Mouse (Mus musculus) heart, adult 8-10 months (tissue): ENCODE data around the gene Kdm5a. TPM values are rescaled to one million over a fixed set of nuclear protein-coding genes. Genes with fewer than 3 reads are reported as not detected.

Experiments used
- DNase-seq: peaks from one replicate; pipeline ENCODE4 v3.0.0; 2022; ENCODE audit warnings: low spot score
- total RNA-seq, 4 experiments: library from RNA; stranded (reverse); gene quantifications; 2 replicates each; pipeline ENCODE4 v1.2.4; 2022

The Kdm5a gene
- 10 to 100 TPM; 24.9 to 31.2 (median 30.9) TPM for total RNA-seq

- peak; percentile 94 for DNase-seq
Observed at GRCm38 (mm10) chr6:120363688-120364522, at the start of gene Kdm5a, which contains the start of gene Ccdc77. Gene Kdm5a, plus strand, starts transcription at chr6:120364124. Gene Ccdc77, minus strand, starts transcription at chr6:120364374.

DNA sequence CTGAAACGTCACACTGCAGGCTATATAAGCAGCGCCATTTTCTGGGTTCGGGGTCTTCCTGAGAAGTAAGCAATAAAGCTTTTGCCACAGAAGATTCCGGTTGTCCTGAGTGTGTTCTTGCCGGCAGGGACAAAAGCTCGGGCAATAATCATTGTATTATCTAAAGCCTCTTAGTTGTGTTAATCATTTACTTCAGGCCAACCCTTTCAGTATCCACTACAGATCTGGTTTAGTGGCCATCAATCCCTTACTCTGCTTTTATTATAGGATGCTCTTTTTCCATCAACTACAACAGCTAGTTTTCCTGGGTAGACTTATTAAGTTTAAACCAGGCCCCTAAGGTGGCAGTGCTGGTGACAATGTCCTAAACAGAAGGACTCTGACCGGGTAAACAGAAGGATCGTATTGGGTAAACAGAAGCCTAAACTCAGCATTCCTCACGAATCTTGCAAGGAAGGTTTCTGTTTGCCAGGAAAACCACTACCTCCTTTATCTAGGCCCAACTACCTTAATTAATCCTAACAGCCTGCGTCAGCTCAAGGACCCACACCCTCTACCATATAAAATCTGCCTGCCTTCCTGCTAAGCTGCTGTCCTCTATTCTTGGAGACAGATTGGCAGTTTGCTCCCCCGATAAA lies 45.5 kb upstream of the Kdm5a start:
- DNase-seq: no peak

GRCm38 (mm10) chr6:120319129-120319528 lies 44.8 kb upstream of the Kdm5a start:
- DNase-seq: no peak

DNA sequence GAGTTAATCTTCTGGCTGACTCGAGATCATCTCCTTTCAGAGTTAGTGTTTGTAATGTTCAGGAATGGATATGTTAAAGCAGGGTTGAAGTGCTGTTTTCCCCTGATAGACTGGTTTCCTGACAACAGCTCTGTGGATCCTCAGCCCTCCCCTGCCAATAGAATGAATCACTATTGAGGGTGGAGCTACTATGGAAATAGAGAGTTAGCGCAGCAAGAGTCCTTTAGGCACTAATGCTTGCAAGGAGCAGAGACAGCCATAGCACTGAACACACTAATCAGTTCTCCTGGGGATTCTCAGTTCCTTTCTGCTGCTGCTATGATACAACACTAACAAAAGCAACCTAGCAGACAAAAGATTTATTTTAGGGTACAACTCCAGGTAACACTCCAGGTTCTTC lies 43.6 kb upstream of the Kdm5a start:
- no peak for DNase-seq

DNA sequence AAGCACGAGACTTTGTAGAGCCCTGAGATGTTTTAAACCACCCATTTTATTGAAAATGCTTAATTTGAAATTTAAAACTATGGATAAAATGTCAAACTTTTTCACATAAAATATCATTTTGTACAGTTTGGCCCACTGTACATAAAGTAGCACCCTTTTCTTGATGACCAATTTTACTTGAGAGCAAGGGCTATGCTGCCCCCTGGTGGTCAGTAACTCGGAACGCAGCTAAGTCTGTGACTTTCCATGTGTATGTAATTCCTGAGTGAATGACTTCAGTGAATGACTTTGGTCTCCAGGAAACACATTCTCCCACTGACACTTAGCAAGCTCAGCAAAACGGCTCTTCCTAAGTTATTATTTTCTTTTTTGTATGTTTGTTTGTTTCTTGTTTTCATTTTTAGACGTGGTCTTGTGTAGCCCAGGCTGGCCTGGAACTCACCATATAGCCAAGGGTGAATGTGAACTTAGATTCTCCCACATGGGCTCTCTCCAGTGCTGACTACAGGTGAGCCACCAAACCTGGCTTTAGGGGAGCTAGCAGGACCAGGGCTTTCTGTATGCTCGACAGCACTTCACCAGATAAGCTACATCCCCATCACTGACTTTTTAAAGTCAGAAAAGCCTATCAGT lies 39.5 kb upstream of the Kdm5a start:
- DNase-seq: peak; percentile 38

- DNase-seq: no peak
Observed at GRCm38 (mm10) chr6:120332351-120332750, 31.6 kb upstream of the Kdm5a start.

DNA sequence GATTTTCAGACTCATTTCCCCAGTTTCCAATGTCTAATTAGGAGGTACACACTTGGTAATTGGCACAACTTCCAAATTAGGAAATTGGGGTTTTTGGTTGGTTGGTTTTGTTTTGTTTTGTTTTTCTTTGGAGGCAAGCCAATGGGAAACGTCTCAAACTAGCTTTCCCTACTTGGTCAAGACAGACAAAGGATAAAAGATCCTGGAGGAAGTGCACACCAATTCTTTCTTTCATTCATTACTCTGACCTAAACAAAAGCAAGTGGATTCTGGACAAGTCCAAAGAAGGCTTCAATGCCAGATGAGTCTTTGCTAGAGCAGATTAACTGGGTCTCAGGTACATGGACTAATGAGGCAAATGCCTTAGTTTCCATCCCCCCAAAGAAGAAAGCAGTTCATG lies 19.9 kb upstream of the Kdm5a start:
- no peak for DNase-seq

GRCm38 (mm10) chr6:120349018-120349417 lies 14.9 kb upstream of the Kdm5a start:
- DNase-seq: no peak

- no peak for DNase-seq
Observed at GRCm38 (mm10) chr6:120356478-120356877, 7.4 kb upstream of the Kdm5a start.

- DNase-seq: peak; percentile 91
Observed at GRCm38 (mm10) chr6:120356951-120357945, 6.7 kb upstream of the Kdm5a start.

- no peak for DNase-seq
Observed at GRCm38 (mm10) chr6:120362124-120362523, 1.8 kb upstream of the Kdm5a start.

- DNase-seq: no peak
Observed at GRCm38 (mm10) chr6:120362774-120363687, 893 bp upstream of the Kdm5a start.

GRCm38 (mm10) chr6:120364523-120364905 lies 590 bp downstream of the Kdm5a start:
- no peak for DNase-seq

- DNase-seq: no peak
Observed at GRCm38 (mm10) chr6:120365051-120365450, 1.1 kb downstream of the Kdm5a start.

DNA sequence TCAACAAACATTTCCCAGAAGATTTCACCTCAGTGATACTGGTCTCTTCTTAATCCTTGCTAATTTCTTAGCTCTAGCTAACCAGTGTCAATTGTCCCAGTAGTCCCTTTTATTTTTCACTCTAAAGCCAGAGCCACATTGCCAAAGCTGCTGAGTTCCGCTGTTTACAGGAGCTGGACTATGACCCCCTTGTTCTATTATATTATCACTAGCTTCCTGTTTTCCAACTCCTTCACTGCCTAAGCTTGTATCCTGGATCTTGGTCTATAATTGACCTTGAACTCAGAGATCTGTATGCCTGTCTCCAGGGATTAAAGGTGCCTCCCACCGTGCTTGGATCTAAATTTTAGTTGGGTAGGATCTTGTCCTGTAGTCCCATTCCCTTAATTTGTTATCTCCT lies 12.8 kb downstream of the Kdm5a start:
- no peak for DNase-seq

GRCm38 (mm10) chr6:120390054-120390453 lies 26.1 kb downstream of the Kdm5a start:
- DNase-seq: no peak

DNA sequence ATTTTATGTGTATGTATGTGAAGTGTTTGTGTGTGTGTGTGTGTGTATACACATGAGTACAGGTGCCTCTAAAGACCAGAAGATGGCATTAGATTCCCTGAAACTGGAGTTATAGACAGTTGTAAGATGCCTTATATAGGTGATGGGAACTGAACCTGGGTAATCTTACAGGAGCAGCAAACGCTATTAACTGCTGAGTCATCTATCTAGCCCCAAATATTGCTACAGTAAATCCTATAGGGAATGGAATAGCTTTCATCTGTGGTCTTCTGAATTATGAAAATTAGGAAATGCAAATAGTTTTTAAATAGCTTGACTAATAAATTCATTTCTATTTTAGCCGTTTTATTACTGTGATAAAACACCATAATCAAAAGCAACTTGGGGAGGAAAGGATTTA lies 28.9 kb downstream of the Kdm5a start:
- no peak for DNase-seq

DNA sequence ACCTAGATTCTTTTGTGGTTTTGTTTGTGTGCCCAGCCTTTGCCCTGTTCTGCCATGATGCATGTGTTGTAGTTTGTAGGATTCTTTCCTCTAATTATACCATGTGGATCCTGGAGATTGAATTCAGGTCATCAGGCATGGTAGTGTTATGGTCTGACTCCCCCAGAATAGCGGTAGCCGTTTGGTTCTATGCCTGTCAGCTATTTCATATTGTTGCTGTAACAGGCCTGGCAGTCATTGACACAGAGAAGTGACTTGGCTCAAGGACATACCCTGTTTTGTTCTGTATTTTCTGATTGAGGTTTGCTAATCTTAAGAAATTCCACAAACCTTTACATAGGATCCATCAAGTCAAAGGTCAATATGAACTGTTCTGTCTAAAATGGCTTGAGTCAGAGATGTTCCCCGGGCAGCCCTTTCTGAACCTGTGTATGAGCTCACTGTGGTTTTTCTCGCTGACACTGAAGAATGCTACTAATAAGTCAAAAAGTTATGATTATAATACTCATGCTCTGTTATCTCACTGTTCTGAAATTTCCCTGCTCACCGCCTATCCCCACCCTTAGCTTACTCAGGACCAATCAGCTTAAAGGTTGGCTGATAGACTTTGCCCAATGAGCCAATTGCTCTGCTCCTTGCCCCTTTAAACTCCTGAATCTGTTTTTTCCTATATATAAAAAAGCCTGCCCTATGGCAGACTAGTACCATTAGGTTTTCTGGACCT lies 31.9 kb downstream of the Kdm5a start:
- no peak for DNase-seq

DNA sequence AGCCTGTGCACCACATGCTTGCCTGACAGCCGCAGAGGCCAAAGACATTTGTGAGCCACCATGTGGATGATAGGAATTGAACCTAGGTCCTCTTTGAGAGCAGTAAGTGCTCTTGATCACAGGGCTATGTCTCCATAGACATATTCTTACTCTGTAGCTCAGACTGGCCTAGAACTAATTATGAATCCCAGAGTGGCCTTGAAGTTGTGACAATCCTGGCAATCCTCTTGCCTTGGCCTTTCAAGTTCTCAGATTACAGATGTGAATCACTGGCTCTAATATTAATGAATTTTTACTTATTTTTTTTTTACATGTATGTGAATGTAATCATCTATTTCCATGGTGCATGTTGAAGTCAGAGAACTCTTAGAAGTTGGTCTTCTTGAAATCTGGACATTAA lies 40.0 kb downstream of the Kdm5a start:
- DNase-seq: no peak

GRCm38 (mm10) chr6:120438161-120438560 lies 74.2 kb downstream of the Kdm5a start:
- no peak for DNase-seq
